Mouse (Mus musculus) erythroblast, embryonic 14.5 days (primary cell): Measurements from ENCODE around the gene Tmem181a.
"Not testable (repeated sequence)": the region's sequence is repeated elsewhere in the genome, so short reads cannot be mapped to it uniquely, and the experiment has no call there.

Experiments
- GATA1 ChIP-seq: IDR thresholded peaks from 2 replicates; pipeline ENCODE4 v1.6.1; 2012; ENCODE audit warnings: low read length, inconsistent platforms, mixed read lengths
- TAL1 ChIP-seq: IDR thresholded peaks from 3 replicates; pipeline ENCODE4 v1.6.1; 2012; ENCODE audit warnings: low read length, inconsistent platforms, mixed read lengths

GRCm38 (mm10) chr17:6293882-6294281, 37.2 kb downstream of the Tmem181a start:
- TF ChIP-seq GATA1, TAL1: not testable (repeated sequence)
